Mouse (Mus musculus): ENCODE results near the gene Six2. TPM values are rescaled to one million over a fixed set of nuclear protein-coding genes. Genes with fewer than 3 reads are reported as not detected.
"Not testable (repeated sequence)": the region's sequence is repeated elsewhere in the genome, so short reads cannot be mapped to it uniquely, and the experiment has no call there.

Six2 gene
- total RNA-seq, 2 experiments from 2014 or later: not detected

GRCm38 (mm10) chr17:85690969-85691335 lies 2.9 kb upstream of the Six2 start:
- no peak for DNase-seq (ENCODE audit: low spot score in 2 of 2)

GRCm38 (mm10) chr17:85690323-85690968 lies 2.4 kb upstream of the Six2 start:
- no peak for DNase-seq (ENCODE audit: low spot score in 2 of 2)

GRCm38 (mm10) chr17:85689807-85690319 lies 1.8 kb upstream of the Six2 start:
- no peak for DNase-seq (ENCODE audit: low spot score in 2 of 2)

- no peak for DNase-seq (ENCODE audit: low spot score in 2 of 2)
These were observed 1.1 kb upstream of the Six2 start for GRCm38 (mm10) chr17:85688911-85689806.

- peak; percentile 30 to 38 for DNase-seq (ENCODE audit: low spot score in 2 of 2)
These were observed 446 bp downstream of the Six2 start for GRCm38 (mm10) chr17:85687421-85688235.

GRCm38 (mm10) chr17:85686476-85687420 lies 1.3 kb downstream of the Six2 start:
- DNase-seq (ENCODE audit: low spot score in 2 of 2): no peak

- DNase-seq (ENCODE audit: low spot score in 2 of 2): no peak
These were observed 2.3 kb downstream of the Six2 start for GRCm38 (mm10) chr17:85685689-85686281.

- DNase-seq (ENCODE audit: low spot score in 2 of 2): no peak
These were observed 3.0 kb downstream of the Six2 start for GRCm38 (mm10) chr17:85684841-85685688.

GRCm38 (mm10) chr17:85684436-85684835 lies 3.6 kb downstream of the Six2 start:
- not testable (repeated sequence) for DNase-seq (ENCODE audit: low spot score in 2 of 2)

- no peak for DNase-seq (ENCODE audit: low spot score in 2 of 2)
These were observed 4.1 kb downstream of the Six2 start for GRCm38 (mm10) chr17:85683984-85684307.

GRCm38 (mm10) chr17:85683111-85683983 lies 4.7 kb downstream of the Six2 start:
- DNase-seq (ENCODE audit: low spot score in 2 of 2): no peak

GRCm38 (mm10) chr17:85682181-85682710 lies 5.8 kb downstream of the Six2 start:
- DNase-seq (ENCODE audit: low spot score in 2 of 2): no peak

GRCm38 (mm10) chr17:85681741-85682140 lies 6.3 kb downstream of the Six2 start:
- no peak for DNase-seq (ENCODE audit: low spot score in 2 of 2)

- no peak for DNase-seq (ENCODE audit: low spot score in 2 of 2)
These were observed 7.1 kb downstream of the Six2 start for GRCm38 (mm10) chr17:85680851-85681550.

GRCm38 (mm10) chr17:85680116-85680850 lies 7.8 kb downstream of the Six2 start:
- no peak for DNase-seq (ENCODE audit: low spot score in 2 of 2)

- no peak for DNase-seq (ENCODE audit: low spot score in 2 of 2)
These were observed 8.4 kb downstream of the Six2 start for GRCm38 (mm10) chr17:85679651-85680050.

All from adrenal gland, adult 18-20 months (tissue).